Mouse (Mus musculus) heart, postnatal 0 days (tissue): ENCODE measurements around the gene Khsrp. TPM values are rescaled to one million over a fixed set of nuclear protein-coding genes. Genes with fewer than 3 reads are reported as not detected.

Experiments used
- ATAC-seq: fragments of 200-750 bp; cut with Nextera tagmentation; 2 replicates; pipeline ENCODE4 v1.8.0; 2017; ENCODE audit warnings: low read depth, moderate number of reproducible peaks, moderate library complexity; ENCODE audit not compliant: insufficient read depth
- DNase-seq: peaks from one replicate; pipeline ENCODE4 v3.0.0-alpha.2; 2016; ENCODE audit warnings: low spot score
- H3K27ac ChIP-seq: fragments of 300-500 bp; sonication (generic); 2 replicates; pipeline ENCODE4 v1.5.1; 2014; ENCODE audit warnings: low read depth, mild to moderate bottlenecking
- H3K27me3 ChIP-seq: fragments of 300-500 bp; sonication (generic); 2 replicates; pipeline ENCODE4 v1.6.1; 2014; ENCODE audit warnings: low read length, mixed read lengths; ENCODE audit not compliant: control insufficient read depth, insufficient read depth
- H3K36me3 ChIP-seq: fragments of 300-500 bp; sonication (generic); replicated peaks from 2 replicates; pipeline ENCODE4 v1.6.1; 2014; ENCODE audit warnings: low read length, mixed read lengths; ENCODE audit not compliant: control insufficient read depth, insufficient read depth
- H3K4me1 ChIP-seq: fragments of 300-500 bp; sonication (generic); 2 replicates; pipeline ENCODE4 v1.6.1; 2014; ENCODE audit warnings: antibody characterized with exemption; ENCODE audit not compliant: control insufficient read depth, insufficient read depth
- H3K4me2 ChIP-seq: fragments of 300-500 bp; sonication (generic); 2 replicates; pipeline ENCODE4 v1.6.1; 2014; ENCODE audit warnings: low read depth, mild to moderate bottlenecking, low read length, moderate library complexity
- H3K4me3 ChIP-seq: fragments of 300-500 bp; sonication (generic); 2 replicates; pipeline ENCODE4 v1.5.1; 2014; ENCODE audit warnings: low read depth, low read length
- H3K9ac ChIP-seq: fragments of 300-500 bp; sonication (generic); replicated peaks from 2 replicates; pipeline ENCODE4 v1.6.1; 2014; ENCODE audit warnings: low read depth, low read length, mixed read lengths
- H3K9me3 ChIP-seq: fragments of 300-500 bp; sonication (generic); replicated peaks from 2 replicates; pipeline ENCODE4 v1.6.1; 2016; ENCODE audit warnings: low read length; ENCODE audit not compliant: control insufficient read depth
- CTCF ChIP-seq: IDR thresholded peaks from 2 replicates; pipeline ENCODE4 v1.5.1; 2016; ENCODE audit warnings: antibody characterized with exemption, control low read depth, low read depth
- EP300 ChIP-seq: IDR thresholded peaks from 2 replicates; pipeline ENCODE4 v1.6.1; 2016; ENCODE audit warnings: antibody characterized with exemption, low read depth
- WGBS: fragments of 180-500 bp; shearing (Covaris S2); extraction: QIAGEN DNeasy Blood & Tissue Kit; methylation state at CpG from one replicate; pipeline ENCODE4 v1.1.7; 2014; 5-methylcytosine and 5-hydroxymethylcytosine counted together
- polyA plus RNA-seq: library from polyadenylated mRNA; unstranded; fragments of >200 nt; fragmentation: Nextera tagmentation; extraction: Ambion mirVana; gene quantifications from 2 replicates; pipeline ENCODE4 v1.2.1, GENCODE M21; 2015
- total RNA-seq: library from RNA; depleted of rRNA; stranded (reverse); fragments of >200 nt; gene quantifications from 2 replicates; pipeline ENCODE4 v1.2.3, GENCODE M21; 2014; ENCODE audit warnings: low replicate concordance; rRNA removed

Khsrp gene
- total and polyA plus RNA-seq, 2 experiments from 2014 or later, result 18.2 to 40.7 TPM

DNA sequence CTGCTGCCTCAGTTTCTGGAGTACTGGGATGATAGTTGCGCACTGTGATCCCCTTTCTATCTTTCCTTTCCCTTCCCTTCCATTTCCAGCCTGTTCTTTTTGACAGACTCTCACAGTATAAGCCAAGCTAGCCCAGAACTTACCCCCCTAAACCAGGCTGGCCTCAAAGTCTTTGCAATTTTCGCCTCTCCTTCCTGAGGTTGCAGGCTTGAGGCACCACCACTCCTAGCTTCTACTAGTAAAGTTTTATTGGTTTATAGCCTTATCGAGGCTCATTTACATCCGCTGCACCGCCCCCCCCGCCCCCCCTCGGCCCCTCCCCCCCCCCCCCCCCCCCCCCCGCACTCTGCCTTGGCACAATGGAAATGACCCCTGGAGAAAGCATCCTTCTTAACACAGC is 51.8 kb downstream of the Khsrp start:
- DNase-seq (no peak), ATAC-seq (no peak)
- H3K4me2 ChIP-seq, result no peak overlapping the region
- H3K4me1 ChIP-seq, result no peaks in the 10 kb centered on the region
- TF ChIP-seq CTCF (no peak), EP300 (no peak)
- H3K9ac ChIP-seq, result no peak overlapping the region
- no peak overlapping the region for H3K4me3 ChIP-seq
- H3K36me3 ChIP-seq, result no peaks in the 10 kb centered on the region
- H3K9me3 ChIP-seq, result no peaks in the 10 kb centered on the region
- no peak overlapping the region for H3K27ac ChIP-seq
- no peaks in the 10 kb centered on the region for H3K27me3 ChIP-seq
- 36% methylated on average over 7 of the region's 8 CpGs for WGBS

DNA sequence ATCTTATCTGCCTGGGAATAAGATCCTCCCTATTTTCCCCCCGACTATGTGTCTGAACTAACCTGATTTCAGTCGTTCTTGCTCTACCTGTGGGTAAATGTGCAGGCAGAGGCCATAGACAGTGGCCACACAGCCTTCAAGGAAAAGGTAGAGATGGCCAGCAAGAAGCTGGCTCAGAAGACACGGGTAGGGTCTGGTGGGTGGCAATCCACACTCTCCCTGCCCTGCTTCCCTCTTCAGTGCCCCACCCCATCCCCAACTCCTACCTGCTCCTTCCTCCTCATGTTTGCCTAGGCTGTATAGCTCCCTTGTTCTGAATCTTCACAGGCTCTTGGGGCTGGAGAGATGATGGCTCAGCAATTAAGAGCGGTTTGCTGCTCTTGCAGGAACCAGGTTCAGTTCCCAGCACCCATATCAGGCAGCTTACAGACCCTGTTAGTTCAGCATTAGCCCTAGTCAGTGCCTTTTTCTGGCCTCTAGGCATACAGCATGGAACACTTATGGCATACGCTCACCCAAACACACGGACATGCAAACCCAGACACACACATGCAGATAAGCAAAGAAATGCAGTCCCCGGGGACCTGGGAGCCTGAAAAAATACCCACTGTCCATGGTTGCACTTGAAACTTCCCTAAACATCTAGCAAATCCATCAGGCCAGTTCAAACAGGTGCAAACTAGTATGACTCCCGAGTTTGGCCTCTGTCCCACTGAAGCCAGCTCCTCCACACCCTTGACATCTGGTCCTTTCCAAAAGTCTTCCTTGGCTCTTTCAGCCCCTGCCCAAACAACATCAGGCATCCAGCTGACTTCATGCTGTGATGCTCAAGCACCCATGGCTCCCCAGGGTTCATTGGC is 54.6 kb downstream of the Khsrp start:
- no peaks in the 10 kb centered on the region for H3K4me1 ChIP-seq
- 49% methylated on average over 8 of the region's 8 CpGs for WGBS
- TF ChIP-seq CTCF (no peak), EP300 (no peak)
- H3K4me2 ChIP-seq, result no peak overlapping the region
- no peak overlapping the region for H3K9ac ChIP-seq
- DNase-seq (no peak), ATAC-seq (no peak)
- no peaks in the 10 kb centered on the region for H3K36me3 ChIP-seq
- H3K9me3 ChIP-seq, result no peaks in the 10 kb centered on the region
- no peak overlapping the region for H3K27ac ChIP-seq
- no peak overlapping the region for H3K4me3 ChIP-seq
- H3K27me3 ChIP-seq, result no peaks in the 10 kb centered on the region

DNA sequence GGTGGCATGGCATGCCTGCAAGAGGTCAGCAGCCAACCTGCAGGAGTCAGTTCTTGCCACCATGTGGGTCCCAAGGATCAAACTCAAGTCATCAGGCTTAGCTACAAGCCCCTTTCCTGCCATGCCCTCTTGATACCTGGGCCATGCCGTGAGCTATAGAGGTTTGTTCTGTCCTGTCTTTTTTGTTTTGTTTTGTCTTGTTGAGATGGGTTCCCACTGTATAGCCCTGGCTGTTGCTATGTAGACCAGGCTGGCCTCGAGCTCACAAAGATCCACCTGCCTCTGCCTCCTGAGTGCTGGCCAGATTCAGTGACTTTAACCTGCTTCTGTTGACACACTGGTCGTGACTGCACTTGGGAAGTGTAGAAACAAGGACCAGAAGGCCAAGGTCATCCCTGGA is 55.9 kb downstream of the Khsrp start:
- Histone ChIP-seq H3K9ac (no peak overlapping the region), H3K36me3 (no peaks in the 10 kb centered on the region), H3K4me1 (no peaks in the 10 kb centered on the region), H3K4me3 (no peak overlapping the region), H3K27ac (no peak overlapping the region), H3K9me3 (no peaks in the 10 kb centered on the region), H3K27me3 (no peaks in the 10 kb centered on the region), H3K4me2 (no peak overlapping the region)
- DNase-seq, result no peak
- 65% methylated on average over 3 of the region's 3 CpGs for whole genome bisulfite sequencing
- no peak for TF ChIP-seq CTCF
- no peak for TF ChIP-seq EP300
- ATAC-seq, result no peak

DNA sequence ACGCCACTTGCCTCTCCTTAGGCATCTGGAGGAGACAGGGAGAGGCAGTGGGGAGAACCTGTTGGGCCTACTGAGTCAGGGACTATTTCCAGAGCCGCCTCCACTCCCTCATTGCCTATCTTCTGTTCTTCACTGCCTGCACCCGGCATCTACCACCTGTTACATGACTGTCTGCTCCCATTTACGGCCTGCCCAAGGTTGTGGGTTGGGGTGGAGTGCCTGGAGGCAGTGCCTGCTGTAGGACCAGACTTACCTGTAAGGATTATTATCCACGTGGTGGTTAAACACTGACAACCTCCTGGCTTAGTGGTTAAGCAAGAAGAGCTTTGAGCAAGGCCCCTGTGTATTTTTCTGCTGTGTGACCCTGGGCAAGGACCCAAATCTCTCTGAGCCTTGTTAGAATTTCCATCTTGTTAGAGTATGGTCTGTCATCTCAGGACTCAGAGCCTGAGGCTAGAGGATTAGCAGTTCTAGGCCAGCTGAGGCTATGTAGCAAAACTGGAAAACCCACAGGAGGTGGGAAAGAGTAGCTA is 56.5 kb downstream of the Khsrp start:
- Histone ChIP-seq H3K36me3 (no peaks in the 10 kb centered on the region), H3K9ac (no peak overlapping the region), H3K27me3 (no peaks in the 10 kb centered on the region), H3K9me3 (no peaks in the 10 kb centered on the region), H3K4me3 (no peak overlapping the region), H3K27ac (no peak overlapping the region), H3K4me2 (no peak overlapping the region), H3K4me1 (no peaks in the 10 kb centered on the region)
- 70% methylated on average over 5 of the region's 5 CpGs for WGBS
- DNase-seq (no peak), ATAC-seq (no peak)
- TF ChIP-seq CTCF (no peak), EP300 (no peak)

DNA sequence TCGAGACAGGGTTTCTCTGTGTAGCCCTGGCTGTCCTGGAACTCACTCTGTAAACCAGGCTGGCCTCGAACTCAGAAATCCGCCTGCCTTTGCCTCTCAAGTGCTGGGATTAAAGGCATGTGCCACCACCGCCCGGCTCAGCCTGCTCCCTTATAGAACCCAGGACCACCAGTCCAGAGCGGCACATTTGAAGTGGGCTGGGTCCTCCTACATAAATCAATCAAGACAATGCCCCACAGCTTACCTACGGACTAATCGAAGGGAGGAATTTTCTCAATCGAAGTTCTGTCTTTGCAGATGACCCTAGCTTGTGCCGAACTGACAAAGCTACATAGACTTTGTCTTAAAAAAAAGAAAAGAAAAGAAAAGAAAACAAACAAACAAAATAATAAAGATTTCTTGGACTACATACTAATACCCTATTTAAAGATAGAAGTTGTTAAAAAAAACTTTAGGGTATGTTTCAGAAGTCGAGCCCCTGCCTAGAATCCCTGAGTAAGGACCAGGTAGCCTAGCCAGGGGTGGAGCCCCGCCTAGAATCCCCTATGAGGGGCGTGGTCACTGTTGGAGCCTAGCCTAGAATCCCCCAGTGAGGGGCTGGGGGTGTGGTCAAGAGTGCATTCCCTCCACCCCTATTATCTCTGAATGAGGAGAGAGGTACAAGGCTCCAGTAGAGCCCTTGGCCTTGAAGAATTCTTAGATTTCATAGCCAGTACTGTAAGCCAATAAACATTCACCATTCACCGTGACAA is 57.2 kb downstream of the Khsrp start:
- Histone ChIP-seq H3K4me3 (no peak overlapping the region), H3K9me3 (no peaks in the 10 kb centered on the region), H3K9ac (no peak overlapping the region), H3K27ac (no peak overlapping the region), H3K4me1 (no peaks in the 10 kb centered on the region), H3K36me3 (no peaks in the 10 kb centered on the region), H3K27me3 (no peaks in the 10 kb centered on the region), H3K4me2 (no peak overlapping the region)
- TF ChIP-seq EP300 (no peak), CTCF (no peak)
- WGBS, result 56% methylated on average over 13 of the region's 14 CpGs
- ATAC-seq (no peak), DNase-seq (no peak)

Other genes starting within 250 kb of the Khsrp start
- gene Rfx2, start 200.5 kb downstream of the Khsrp start, total RNA-seq, result 7.0 and 17.9 TPM in 2 replicates
- gene Rfx2, start 200.5 kb downstream of the Khsrp start, polyA plus RNA-seq, result 2.6 and 3.5 TPM in 2 replicates
- not detected in 2 replicates for gene Acsbg2, start 157.1 kb downstream of the Khsrp start, total RNA-seq
- gene Acsbg2, start 157.1 kb downstream of the Khsrp start, polyA plus RNA-seq, result 0.04 TPM in 1 of 2 replicates, not detected in the other
- not detected in 2 replicates for gene 1700061G19Rik, start 156.0 kb downstream of the Khsrp start, total RNA-seq
- 0.36 TPM in 2 replicates for gene 1700061G19Rik, start 156.0 kb downstream of the Khsrp start, polyA plus RNA-seq
- gene Mllt1, start 96.1 kb downstream of the Khsrp start, total RNA-seq, result 29.8 and 48.5 TPM in 2 replicates
- 14.4 and 15.3 TPM in 2 replicates for gene Mllt1, start 96.1 kb downstream of the Khsrp start, polyA plus RNA-seq
- gene Acer1, start 49.4 kb downstream of the Khsrp start, total RNA-seq, result not detected in 2 replicates
- 0.05 TPM in 1 of 2 replicates, not detected in the other for gene Acer1, start 49.4 kb downstream of the Khsrp start, polyA plus RNA-seq
- gene Clpp, start 41.2 kb downstream of the Khsrp start, total RNA-seq, result 116 and 186 TPM in 2 replicates
- gene Clpp, start 41.2 kb downstream of the Khsrp start, polyA plus RNA-seq, result 119 and 124 TPM in 2 replicates
- gene Alkbh7, start 34.2 kb downstream of the Khsrp start, total RNA-seq, result 85.1 and 96.2 TPM in 2 replicates
- gene Alkbh7, start 34.2 kb downstream of the Khsrp start, polyA plus RNA-seq, result 83.8 and 89.1 TPM in 2 replicates
- gene Pspn, start 31.5 kb downstream of the Khsrp start, total RNA-seq, result not detected in 2 replicates
- 0.27 TPM in 2 replicates for gene Pspn, start 31.5 kb downstream of the Khsrp start, polyA plus RNA-seq
- gene Gtf2f1, start 20.2 kb downstream of the Khsrp start, total RNA-seq, result 20.7 and 22.9 TPM in 2 replicates
- 30.4 and 31.9 TPM in 2 replicates for gene Gtf2f1, start 20.2 kb downstream of the Khsrp start, polyA plus RNA-seq
- not detected in 2 replicates for gene Gm17949, start 20.1 kb downstream of the Khsrp start, total RNA-seq
- gene Gm17949, start 20.1 kb downstream of the Khsrp start, polyA plus RNA-seq, result 0.19 and 0.45 TPM in 2 replicates
- not detected in 2 replicates for gene Slc25a41, start 10.1 kb upstream of the Khsrp start, total RNA-seq
- not detected in 2 replicates for gene Slc25a41, start 10.1 kb upstream of the Khsrp start, polyA plus RNA-seq
- 1.7 TPM in 1 of 2 replicates, not detected in the other for gene Crb3, start 27.6 kb upstream of the Khsrp start, total RNA-seq
- gene Crb3, start 27.6 kb upstream of the Khsrp start, polyA plus RNA-seq, result 0.66 and 0.77 TPM in 2 replicates
- 43.9 and 47.5 TPM in 2 replicates for gene Slc25a23, start 28.3 kb upstream of the Khsrp start, total RNA-seq
- 12.3 and 13.3 TPM in 2 replicates for gene Slc25a23, start 28.3 kb upstream of the Khsrp start, polyA plus RNA-seq
- 0.43 and 2.1 TPM in 2 replicates for gene Dennd1c, start 47.0 kb upstream of the Khsrp start, total RNA-seq
- gene Dennd1c, start 47.0 kb upstream of the Khsrp start, polyA plus RNA-seq, result 0.70 and 0.96 TPM in 2 replicates
- 1.3 TPM in 1 of 2 replicates, not detected in the other for gene Tubb4a, start 56.3 kb upstream of the Khsrp start, total RNA-seq
- gene Tubb4a, start 56.3 kb upstream of the Khsrp start, polyA plus RNA-seq, result 2.8 and 3.3 TPM in 2 replicates
- gene Tnfsf9, start 73.8 kb upstream of the Khsrp start, total RNA-seq, result 0.27 and 0.84 TPM in 2 replicates
- gene Tnfsf9, start 73.8 kb upstream of the Khsrp start, polyA plus RNA-seq, result 0.93 and 1.1 TPM in 2 replicates
- gene Cd70, start 118.3 kb upstream of the Khsrp start, total RNA-seq, result not detected in 2 replicates
- gene Cd70, start 118.3 kb upstream of the Khsrp start, polyA plus RNA-seq, result not detected in 2 replicates
- gene Tnfsf14, start 162.7 kb upstream of the Khsrp start, total RNA-seq, result not detected in 2 replicates
- not detected in 2 replicates for gene Tnfsf14, start 162.7 kb upstream of the Khsrp start, polyA plus RNA-seq
- gene C3, start 196.6 kb upstream of the Khsrp start, total RNA-seq, result 32.5 and 41.7 TPM in 2 replicates
- 23.4 and 25.6 TPM in 2 replicates for gene C3, start 196.6 kb upstream of the Khsrp start, polyA plus RNA-seq
- gene Gpr108, start 216.9 kb upstream of the Khsrp start, total RNA-seq, result 30.1 and 41.2 TPM in 2 replicates
- gene Gpr108, start 216.9 kb upstream of the Khsrp start, polyA plus RNA-seq, result 23.3 and 24.5 TPM in 2 replicates
- 26.6 and 28.7 TPM in 2 replicates for gene Trip10, start 217.9 kb upstream of the Khsrp start, total RNA-seq
- 32.3 and 32.4 TPM in 2 replicates for gene Trip10, start 217.9 kb upstream of the Khsrp start, polyA plus RNA-seq
- 2.6 and 2.7 TPM in 2 replicates for gene Vav1, start 247.6 kb upstream of the Khsrp start, total RNA-seq
- 1.0 TPM in 2 replicates for gene Vav1, start 247.6 kb upstream of the Khsrp start, polyA plus RNA-seq